Mouse (Mus musculus) embryonic facial prominence, embryonic 11.5 days (tissue): Measurements from ENCODE around the gene Taf5l. TPM values are rescaled to one million over a fixed set of nuclear protein-coding genes. Genes with fewer than 3 reads are reported as not detected.
A peak's percentile ranks its signal among the peaks of the same experiment; 100 is the strongest.

Experiments used
- ATAC-seq: fragments of 200-750 bp; cut with Nextera tagmentation; replicated peaks from 2 replicates; pipeline ENCODE4 v1.8.0; 2017; ENCODE audit warnings: low read depth; ENCODE audit not compliant: insufficient number of reproducible peaks, low FRiP score, low TSS enrichment
- DNase-seq: peaks from one replicate; pipeline ENCODE4 v3.0.0-alpha.2; 2015; ENCODE audit warnings: low spot score
- H3K27ac ChIP-seq: fragments of 300-500 bp; sonication (generic); replicated peaks from 2 replicates; pipeline ENCODE4 v1.5.1; 2014; ENCODE audit warnings: mild to moderate bottlenecking, low read depth, low read length, control low read depth
- H3K27me3 ChIP-seq: fragments of 300-500 bp; sonication (generic); 2 replicates; pipeline ENCODE4 v1.6.1; 2014; ENCODE audit warnings: mild to moderate bottlenecking, low read length, moderate library complexity, mixed read lengths; ENCODE audit not compliant: control insufficient read depth, insufficient read depth
- H3K36me3 ChIP-seq: fragments of 300-500 bp; sonication (generic); replicated peaks from 2 replicates; pipeline ENCODE4 v1.6.1; 2014; ENCODE audit warnings: low read depth, mild to moderate bottlenecking, low read length, moderate library complexity, mixed read lengths; ENCODE audit not compliant: control insufficient read depth, insufficient read depth
- H3K4me1 ChIP-seq: fragments of 300-500 bp; sonication (generic); 2 replicates; pipeline ENCODE4 v1.6.1; 2014; ENCODE audit warnings: low read length, mixed read lengths; ENCODE audit not compliant: control insufficient read depth, insufficient read depth
- H3K4me2 ChIP-seq: fragments of 300-500 bp; sonication (generic); 2 replicates; pipeline ENCODE4 v1.6.1; 2014; ENCODE audit warnings: low read depth, mild to moderate bottlenecking, control low read depth, low read length, moderate library complexity
- H3K4me3 ChIP-seq: fragments of 300-500 bp; sonication (generic); 2 replicates; pipeline ENCODE4 v1.5.1; 2014; ENCODE audit warnings: low read depth, low read length, control low read depth
- H3K9ac ChIP-seq: fragments of 300-500 bp; sonication (generic); replicated peaks from 2 replicates; pipeline ENCODE4 v1.6.1; 2014; ENCODE audit warnings: mild to moderate bottlenecking, control low read depth, low read length
- H3K9me3 ChIP-seq: fragments of 300-500 bp; sonication (generic); replicated peaks from 2 replicates; pipeline ENCODE4 v1.6.1; 2016; ENCODE audit warnings: mild to moderate bottlenecking, low read length, inconsistent platforms, mixed read lengths; ENCODE audit not compliant: control insufficient read depth
- WGBS: fragments of 180-500 bp; shearing (Covaris S2); extraction: QIAGEN DNeasy Blood & Tissue Kit; methylation state at CpG from one replicate; pipeline ENCODE4 v1.1.7; 2014; 5-methylcytosine and 5-hydroxymethylcytosine counted together
- polyA plus RNA-seq: library from polyadenylated mRNA; unstranded; fragments of >200 nt; fragmentation: Nextera tagmentation; extraction: Ambion mirVana; gene quantifications from 2 replicates; pipeline ENCODE4 v1.2.1, GENCODE M21; 2014

The Taf5l gene
- polyA plus RNA-seq, 1 experiment from 2014 or later = 45.1 TPM

- H3K9ac ChIP-seq = no peak overlapping the region
- DNase-seq (no peak), ATAC-seq (no peak)
- H3K36me3 ChIP-seq = peaks cover 7% of the 10 kb centered on the region
- no peaks in the 10 kb centered on the region for H3K27me3 ChIP-seq
- no peaks in the 10 kb centered on the region for H3K9me3 ChIP-seq
- 91% methylated on average over 6 of the region's 6 CpGs for WGBS
- H3K4me1 ChIP-seq = no peaks in the 10 kb centered on the region
- no peak overlapping the region for H3K27ac ChIP-seq
- no peak overlapping the region for H3K4me2 ChIP-seq
- no peak overlapping the region for H3K4me3 ChIP-seq
These were observed 13.4 kb downstream of the Taf5l start for GRCm38 (mm10) chr8:124007829-124008228.

- Histone ChIP-seq H3K36me3 (peaks cover 12% of the 10 kb centered on the region), H3K27ac (no peak overlapping the region), H3K4me2 (no peak overlapping the region), H3K4me3 (no peak overlapping the region), H3K4me1 (no peaks in the 10 kb centered on the region), H3K9ac (no peak overlapping the region), H3K27me3 (no peaks in the 10 kb centered on the region), H3K9me3 (no peaks in the 10 kb centered on the region)
- WGBS = 94% methylated on average over 10 of the region's 10 CpGs
- DNase-seq = no peak
- no peak for ATAC-seq
These were observed 18.6 kb downstream of the Taf5l start for GRCm38 (mm10) chr8:124002546-124003108.

- DNase-seq (no peak), ATAC-seq (no peak)
- Histone ChIP-seq H3K36me3 (peaks cover 12% of the 10 kb centered on the region), H3K4me3 (no peak overlapping the region), H3K4me1 (no peaks in the 10 kb centered on the region), H3K9me3 (no peaks in the 10 kb centered on the region), H3K27ac (no peak overlapping the region), H3K4me2 (no peak overlapping the region), H3K27me3 (no peaks in the 10 kb centered on the region), H3K9ac (no peak overlapping the region)
- 85% methylated on average over 2 of the region's 2 CpGs for WGBS
These were observed 21.6 kb downstream of the Taf5l start for GRCm38 (mm10) chr8:123999568-123999967.

- no peaks in the 10 kb centered on the region for H3K9me3 ChIP-seq
- H3K27me3 ChIP-seq = no peaks in the 10 kb centered on the region
- 83% methylated on average over 3 of the region's 3 CpGs for WGBS
- ATAC-seq (no peak), DNase-seq (peak; percentile 30)
- no peak overlapping the region for H3K4me3 ChIP-seq
- H3K9ac ChIP-seq = no peak overlapping the region
- no peaks in the 10 kb centered on the region; the same call in 1 of the 2 replicates for H3K36me3 ChIP-seq
- no peak overlapping the region for H3K4me2 ChIP-seq
- no peaks in the 10 kb centered on the region for H3K4me1 ChIP-seq
- H3K27ac ChIP-seq = no peak overlapping the region
These were observed 27.2 kb downstream of the Taf5l start for GRCm38 (mm10) chr8:123993997-123994396.

GRCm38 (mm10) chr8:123993597-123993996 is 27.6 kb downstream of the Taf5l start:
- no peaks in the 10 kb centered on the region for H3K4me1 ChIP-seq
- no peak for ATAC-seq
- no peaks in the 10 kb centered on the region for H3K9me3 ChIP-seq
- no peak overlapping the region for H3K27ac ChIP-seq
- no peaks in the 10 kb centered on the region for H3K27me3 ChIP-seq
- H3K4me3 ChIP-seq = no peak overlapping the region
- H3K9ac ChIP-seq = no peak overlapping the region
- H3K36me3 ChIP-seq = no peaks in the 10 kb centered on the region; the same call in 1 of the 2 replicates
- WGBS = 87% methylated on average over 5 of the region's 5 CpGs
- no peak overlapping the region for H3K4me2 ChIP-seq
- DNase-seq = no peak

GRCm38 (mm10) chr8:123992587-123992986 is 28.6 kb downstream of the Taf5l start:
- no peak overlapping the region for H3K9ac ChIP-seq
- no peaks in the 10 kb centered on the region for H3K9me3 ChIP-seq
- no peak overlapping the region for H3K4me2 ChIP-seq
- H3K4me3 ChIP-seq = no peak overlapping the region
- no peak for DNase-seq
- ATAC-seq = no peak
- 86% methylated on average over 8 of the region's 8 CpGs for WGBS
- H3K27ac ChIP-seq = no peak overlapping the region
- no peaks in the 10 kb centered on the region for H3K4me1 ChIP-seq
- no peaks in the 10 kb centered on the region for H3K27me3 ChIP-seq
- no peaks in the 10 kb centered on the region; the same call in 1 of the 2 replicates for H3K36me3 ChIP-seq

GRCm38 (mm10) chr8:123990277-123991049 is 30.7 kb downstream of the Taf5l start:
- Histone ChIP-seq H3K36me3 (no peaks in the 10 kb centered on the region; the same call in 1 of the 2 replicates), H3K27me3 (no peaks in the 10 kb centered on the region), H3K4me1 (no peaks in the 10 kb centered on the region), H3K9ac (no peak overlapping the region), H3K4me2 (no peak overlapping the region), H3K9me3 (no peaks in the 10 kb centered on the region), H3K4me3 (no peak overlapping the region), H3K27ac (no peak overlapping the region)
- no peak for ATAC-seq
- 85% methylated on average over 13 of the region's 13 CpGs for WGBS
- DNase-seq = no peak

GRCm38 (mm10) chr8:123989128-123989527 is 32.1 kb downstream of the Taf5l start:
- Histone ChIP-seq H3K9ac (no peak overlapping the region), H3K27ac (no peak overlapping the region), H3K4me2 (no peak overlapping the region), H3K4me3 (no peak overlapping the region), H3K9me3 (no peaks in the 10 kb centered on the region), H3K4me1 (no peaks in the 10 kb centered on the region), H3K27me3 (no peaks in the 10 kb centered on the region), H3K36me3 (no peaks in the 10 kb centered on the region; the same call in 1 of the 2 replicates)
- ATAC-seq (no peak), DNase-seq (no peak)
- WGBS = 76% methylated on average over 7 of the region's 7 CpGs
